Mouse (Mus musculus) brain, embryonic 14.5 days (tissue): Measurements from ENCODE around the gene Apoe.

Experiments
- CTCF ChIP-seq: fragments of 200-500 bp; IDR thresholded peaks from 2 replicates; pipeline ENCODE4 v1.5.1; 2012; ENCODE audit warnings: inconsistent platforms, mild to moderate bottlenecking, moderate library complexity, borderline replicate concordance; ENCODE audit not compliant: insufficient read depth, insufficient read length; ENCODE audit errors: extremely low read depth
- POLR2A ChIP-seq: fragments of 200-500 bp; IDR thresholded peaks from 2 replicates; pipeline ENCODE4 v1.6.1; 2012; ENCODE audit warnings: mild to moderate bottlenecking, inconsistent platforms, borderline replicate concordance; ENCODE audit not compliant: poor library complexity, insufficient read depth, insufficient read length, severe bottlenecking; ENCODE audit errors: extremely low read depth

- TF ChIP-seq CTCF (no peak), POLR2A (no peak)
These were observed 27.6 kb upstream of the Apoe start for GRCm38 (mm10) chr7:19726541-19726940.
